Mouse (Mus musculus) frontal cortex, adult 2 months (tissue): Measurements from ENCODE around the gene Fdps. TPM values are rescaled to one million over a fixed set of nuclear protein-coding genes. Genes with fewer than 3 reads are reported as not detected.
A peak's percentile ranks its signal among the peaks of the same experiment; 100 is the strongest.
"Not testable (repeated sequence)": the region's sequence is repeated elsewhere in the genome, so short reads cannot be mapped to it uniquely, and the experiment has no call there.

Experiments
- DNase-seq, 2 experiments: peaks; one replicate each; pipeline ENCODE4 v3.0.0; 2022; ENCODE audit warnings: low spot score in 1 of 2; ENCODE audit errors: extremely low spot score in 1 of 2
- polyA plus RNA-seq: library from polyadenylated mRNA; depleted of rRNA; stranded (reverse); fragments of >200 nt; gene quantifications from 2 replicates; pipeline ENCODE4 v1.2.3, GENCODE M21; 2012

Fdps gene
- polyA plus RNA-seq, 1 experiment, result 98.5 TPM

DNA sequence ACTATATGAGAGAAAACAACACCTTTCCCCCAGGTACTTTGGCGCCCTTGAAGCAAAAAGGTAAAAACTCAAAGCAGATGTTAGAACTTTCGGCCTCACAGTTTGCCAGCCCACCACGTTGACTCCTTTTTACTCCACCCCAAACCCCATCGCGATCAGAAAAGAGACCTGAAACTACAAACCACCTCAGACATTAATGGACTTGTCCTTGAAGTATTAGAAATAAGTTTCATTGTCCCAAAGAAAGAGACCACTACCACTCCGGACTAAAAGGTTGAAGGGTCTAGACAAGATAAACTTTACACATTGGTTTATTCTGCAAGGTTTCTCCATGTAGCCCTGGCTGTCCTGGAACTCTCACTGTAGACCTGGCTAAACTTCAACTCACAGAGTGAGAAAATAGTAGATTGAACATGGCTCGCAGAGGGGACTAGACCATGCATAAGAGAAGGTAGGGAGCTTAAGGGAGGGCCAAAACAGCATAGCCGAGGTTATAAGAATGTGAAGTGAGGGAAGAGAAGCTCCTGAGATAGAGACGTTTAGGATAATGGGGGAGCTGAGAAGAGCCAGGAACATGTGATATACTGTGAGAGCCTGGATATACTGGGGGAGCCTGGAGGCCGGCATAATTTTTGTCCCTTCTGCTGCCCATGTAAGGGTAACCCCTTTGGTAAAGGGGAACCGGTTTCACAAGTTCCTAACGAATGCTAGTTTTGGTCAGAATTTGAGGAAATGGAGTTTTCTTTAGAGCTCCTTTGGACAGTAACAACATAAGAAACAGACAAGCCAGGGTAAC lies 934 bp upstream of the Fdps start:
- DNase-seq, result no peak

DNA sequence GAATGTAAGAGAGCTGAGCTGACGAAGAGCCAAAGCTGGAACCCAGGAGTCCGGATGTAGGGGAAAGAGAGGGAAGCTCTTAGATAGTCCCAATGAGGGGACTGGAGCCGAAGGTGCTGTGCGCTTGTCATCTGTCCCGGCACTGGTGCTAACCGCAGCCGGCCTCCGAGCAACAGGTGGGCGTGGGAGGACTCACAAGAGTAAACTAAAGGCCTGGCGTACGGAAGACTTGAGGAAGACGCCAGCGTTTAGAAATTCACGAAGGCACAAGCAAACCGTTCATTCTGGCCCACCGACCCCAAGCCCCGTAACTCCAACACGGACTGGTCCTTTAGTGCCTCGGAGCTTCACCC lies 324 bp downstream of the Fdps start:
- DNase-seq, result peak in 1 of 2 experiments; percentile 65

DNA sequence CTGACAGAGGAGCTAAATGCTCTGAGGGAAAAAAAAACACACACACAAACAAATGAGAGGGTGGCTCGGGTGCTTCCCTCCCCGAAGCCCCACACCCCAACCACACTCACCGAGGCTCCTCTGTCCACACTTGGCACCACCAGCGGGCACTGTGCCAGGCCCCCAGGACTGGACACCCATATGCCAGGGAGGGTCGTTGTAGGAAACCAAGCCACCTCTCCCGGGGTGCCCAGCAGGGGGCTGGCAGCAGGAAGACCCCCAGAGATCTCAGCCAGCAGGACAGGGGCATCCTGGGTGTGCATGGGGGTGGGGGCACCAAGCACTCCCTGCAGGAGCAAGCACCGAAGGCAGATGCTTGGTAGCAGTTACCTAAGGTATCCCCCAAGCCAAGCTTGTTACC lies 948 bp downstream of the Fdps start, which contains the start of gene Gm43738:
Gene Gm43738 (minus strand): TSS at position 289 of the 400 bp plus-strand sequence.
- no peak for DNase-seq

DNA sequence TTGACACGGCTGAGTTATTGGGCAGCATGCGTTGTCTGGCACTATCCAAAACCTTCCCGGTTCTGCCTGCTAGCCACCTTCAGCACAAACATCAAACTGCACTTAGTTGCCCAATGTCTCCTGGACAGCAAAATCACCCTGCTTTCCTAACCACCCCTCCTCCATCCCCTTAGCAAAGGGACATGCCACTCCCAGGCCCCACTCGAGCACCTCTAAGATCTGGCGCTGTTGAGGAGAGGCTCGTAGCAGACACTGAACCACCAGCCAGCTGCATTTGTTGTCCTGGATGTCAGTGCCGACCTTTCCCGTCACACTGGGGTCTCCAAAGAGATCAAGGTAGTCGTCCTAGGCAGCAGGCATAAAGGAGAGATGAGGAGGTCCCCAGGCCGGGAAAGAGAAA lies 7.7 kb downstream of the Fdps start:
- DNase-seq, result no peak

DNA sequence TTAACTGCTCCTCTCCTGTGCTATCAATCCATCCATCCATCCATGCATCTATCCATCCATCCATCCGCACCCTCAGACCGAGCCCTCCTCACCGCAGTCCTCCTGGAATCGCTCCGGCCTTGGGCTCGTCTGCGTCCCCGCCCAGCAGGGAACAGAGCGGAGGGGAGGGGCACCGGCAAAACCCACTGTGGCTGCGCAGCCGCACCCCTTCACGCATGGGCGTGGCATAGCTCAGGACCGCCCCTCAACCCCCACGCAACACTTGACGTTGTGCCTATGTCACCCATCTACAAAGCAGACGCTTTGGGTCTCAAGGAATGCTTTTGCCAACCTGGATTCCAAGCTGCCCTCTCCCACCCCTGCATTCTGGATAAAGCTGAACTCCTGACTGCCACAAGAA lies 8.6 kb downstream of the Fdps start, which contains the start of gene Rusc1:
Gene Rusc1 (minus strand): TSS at position 137 of the 400 bp plus-strand sequence.
- peak; percentile 91 to 96 for DNase-seq

DNA sequence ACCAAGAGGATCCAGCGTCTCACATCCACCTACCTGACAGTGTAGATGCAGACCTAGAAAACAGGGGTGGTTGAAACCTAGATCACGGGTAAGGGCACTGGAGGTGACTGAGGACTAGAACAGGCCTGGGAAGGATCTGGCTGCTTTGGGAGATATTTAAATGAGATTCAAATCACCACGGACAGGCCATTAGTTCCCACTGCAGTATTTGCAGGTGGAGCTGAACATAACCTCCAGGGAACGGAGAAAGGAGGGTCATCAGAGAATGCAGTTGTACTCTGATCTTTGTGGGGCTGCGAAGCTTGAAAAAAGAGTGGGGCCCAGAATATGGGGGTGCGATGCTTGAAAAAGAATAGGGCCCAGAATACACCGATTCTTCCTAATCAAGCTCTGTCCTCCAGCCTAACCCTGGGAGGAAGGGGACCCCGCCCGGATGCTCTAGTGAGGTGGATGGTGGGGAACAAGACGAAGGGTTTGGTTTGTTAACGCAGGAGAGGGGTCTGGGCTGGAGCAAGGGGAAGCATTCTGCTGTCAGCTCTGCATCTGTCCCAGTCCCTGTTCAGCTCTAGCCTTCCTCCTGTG lies 9.2 kb downstream of the Fdps start:
- DNase-seq, result no peak

DNA sequence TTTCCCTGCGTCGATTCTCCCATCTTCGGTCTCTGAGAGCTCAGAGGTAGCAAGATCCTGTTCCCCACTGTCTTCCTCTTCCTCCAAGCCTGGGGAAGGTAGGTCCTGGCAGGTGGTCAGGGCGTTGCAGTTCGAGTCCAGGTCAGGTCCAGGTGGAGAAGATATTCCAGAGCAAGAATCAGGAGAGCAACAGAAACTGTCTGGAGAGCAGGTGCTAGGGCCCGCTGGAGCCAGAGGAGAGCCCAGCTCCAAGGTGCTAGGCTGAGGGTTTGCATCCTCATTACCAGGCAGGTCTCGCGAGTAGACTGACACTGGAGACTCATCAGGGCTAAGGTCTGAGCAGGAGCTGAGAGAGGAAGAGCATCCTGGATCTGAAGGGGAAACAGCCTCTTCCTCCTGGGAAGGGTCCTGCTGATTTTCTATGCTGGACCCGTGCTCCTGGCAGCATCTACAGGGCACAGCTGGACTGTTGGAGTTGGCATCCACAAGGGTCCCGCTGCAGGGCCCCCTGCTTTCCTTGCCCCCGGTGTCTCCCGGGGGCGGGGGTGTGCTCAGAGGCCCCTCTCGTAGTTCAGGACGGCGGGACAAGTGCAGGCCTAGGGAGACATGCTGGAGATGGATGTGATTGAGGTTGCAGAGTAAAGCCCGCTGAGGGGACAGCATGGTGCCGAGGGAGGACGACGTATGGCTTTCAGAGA lies 9.8 kb downstream of the Fdps start:
- no peak for DNase-seq

DNA sequence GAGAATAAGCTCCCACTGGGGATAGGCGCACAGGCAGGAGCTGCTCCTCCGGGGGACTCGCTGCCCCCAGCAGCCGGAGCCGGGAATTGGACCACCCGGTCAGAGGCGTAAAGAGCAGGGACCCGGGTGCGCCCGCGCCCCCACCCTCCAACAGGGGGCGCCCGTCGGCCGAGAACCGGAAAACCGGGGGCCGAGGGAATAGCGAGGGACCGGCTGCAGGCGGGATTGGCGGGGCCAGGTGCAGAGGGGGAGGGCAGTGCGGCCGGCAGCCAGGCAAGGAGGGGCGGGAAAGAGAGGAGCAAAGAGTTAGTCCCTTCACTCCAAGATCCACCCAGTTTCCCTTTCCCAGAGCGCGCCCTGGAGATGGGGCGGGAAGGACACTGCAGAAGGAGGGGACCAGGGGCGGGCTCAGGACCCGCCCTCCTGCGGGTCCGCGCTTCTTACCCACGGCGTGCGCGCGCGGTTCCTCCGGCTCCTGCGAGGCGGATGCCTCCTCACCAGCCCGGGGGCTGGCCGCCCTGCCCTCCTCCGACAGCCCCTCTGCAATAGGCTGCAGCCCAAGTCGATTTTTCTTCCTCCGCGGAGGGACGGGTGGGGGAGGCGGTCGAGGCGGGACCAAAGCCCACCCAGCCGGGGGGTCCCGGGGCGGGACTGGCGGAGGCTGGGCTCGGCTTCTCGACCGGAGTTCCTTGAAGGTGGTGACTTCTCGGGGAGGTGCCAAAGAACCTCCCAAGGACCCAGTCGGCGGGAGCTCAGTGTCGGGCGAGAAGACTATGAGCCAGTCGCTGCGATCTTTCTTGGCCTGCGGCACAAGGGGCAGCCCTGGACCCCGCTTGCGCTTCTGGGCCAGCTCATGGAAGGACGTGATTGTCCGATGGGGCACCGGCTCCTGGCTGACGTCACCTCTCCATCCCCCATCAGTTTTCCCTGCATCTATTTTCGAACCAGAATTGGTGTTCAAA lies 10.8 kb downstream of the Fdps start:
- DNase-seq, result peak in 1 of 2 experiments; percentile 86

DNA sequence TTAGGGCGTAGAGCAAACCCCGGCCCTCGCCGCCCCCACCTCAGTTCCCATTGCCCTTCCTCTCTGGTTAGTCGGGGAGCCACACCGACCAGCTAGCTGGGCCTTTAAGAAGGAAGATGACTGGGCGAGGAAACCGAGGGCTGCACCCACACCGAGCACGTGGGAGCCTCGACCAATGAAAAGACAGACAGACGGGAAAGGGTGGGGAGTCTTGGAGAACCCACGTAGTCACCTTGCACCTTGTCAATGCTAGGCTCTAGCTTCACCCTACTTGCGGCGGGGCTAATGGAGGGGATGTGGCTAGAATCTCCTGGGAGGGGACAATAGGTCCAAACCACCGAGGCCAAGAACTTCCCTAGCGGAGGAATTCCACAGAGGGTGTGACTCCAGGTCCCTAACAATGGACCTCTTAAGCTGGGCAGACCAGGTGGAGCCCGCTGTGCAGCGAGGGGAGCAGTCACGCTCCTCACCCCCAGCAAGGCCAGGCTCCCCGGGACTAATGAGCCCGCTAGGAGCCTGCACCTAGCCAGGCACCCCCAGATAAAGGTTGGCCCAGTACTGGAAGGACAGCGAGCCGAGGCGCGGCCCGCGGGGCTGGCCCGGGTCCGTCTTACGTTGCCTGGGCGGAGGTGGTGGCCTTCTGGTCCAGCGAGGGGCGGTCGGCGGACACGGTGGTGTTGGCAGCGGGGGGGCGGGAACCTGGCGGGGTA lies 11.7 kb downstream of the Fdps start:
- DNase-seq, result peak; percentile 86 to 91

DNA sequence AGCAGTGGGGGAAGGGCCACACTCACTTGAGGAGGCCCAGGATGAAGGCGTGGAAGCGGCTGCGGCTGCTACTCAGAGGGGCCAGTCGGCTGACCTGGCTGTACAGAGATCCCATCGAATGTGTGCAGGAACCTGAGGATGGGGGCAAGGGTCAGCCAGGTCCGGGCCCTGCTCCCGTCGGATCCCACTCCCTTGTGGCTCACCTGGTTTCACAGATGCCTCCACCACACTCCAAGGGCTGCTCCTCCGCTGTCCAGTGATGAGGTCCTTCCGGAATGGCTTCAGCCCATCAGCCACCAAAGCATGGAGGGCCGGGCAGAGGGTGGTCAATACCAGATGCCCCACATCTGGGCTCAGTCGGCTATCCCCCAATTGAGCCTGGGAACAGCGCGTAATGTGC lies 12.8 kb downstream of the Fdps start:
- no peak for DNase-seq

DNA sequence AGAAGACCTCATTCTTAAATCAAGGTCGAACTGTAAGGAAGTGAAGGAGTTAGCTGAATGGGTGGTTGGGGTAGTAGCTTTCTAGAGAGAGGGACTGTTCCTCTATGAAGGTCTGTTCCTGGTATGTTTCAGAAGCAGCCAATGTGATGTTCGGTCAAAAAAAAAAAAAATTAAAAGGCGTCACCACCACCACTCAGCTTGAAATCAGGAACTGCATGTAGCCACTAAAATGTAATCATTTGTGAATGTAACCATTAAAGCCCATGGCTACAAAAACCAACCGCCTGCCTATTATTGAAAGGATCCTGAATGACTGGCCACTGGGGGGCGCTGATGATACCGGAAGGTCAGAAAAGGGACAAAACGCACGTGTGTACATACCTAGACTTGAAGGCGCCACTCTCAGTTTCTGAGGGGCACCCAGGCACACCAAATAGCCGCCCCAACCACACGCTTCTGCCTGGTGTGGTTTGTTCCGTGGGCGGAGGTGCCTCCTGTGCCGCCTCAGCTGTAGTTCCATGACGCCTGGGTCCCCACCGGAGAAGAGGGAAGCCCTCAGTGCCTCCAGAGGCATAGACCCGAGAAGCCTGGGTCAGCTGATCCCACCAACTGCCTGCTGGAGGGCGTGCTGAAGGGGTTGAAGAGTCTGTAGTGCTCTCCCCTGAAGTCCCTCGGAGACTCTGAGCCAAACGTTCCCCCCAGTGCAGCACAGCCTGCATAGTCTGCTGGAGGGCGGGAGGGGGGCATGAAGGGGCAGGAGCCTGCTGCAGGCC lies 14.2 kb downstream of the Fdps start:
- peak in 1 of 2 experiments; percentile 92 for DNase-seq

DNA sequence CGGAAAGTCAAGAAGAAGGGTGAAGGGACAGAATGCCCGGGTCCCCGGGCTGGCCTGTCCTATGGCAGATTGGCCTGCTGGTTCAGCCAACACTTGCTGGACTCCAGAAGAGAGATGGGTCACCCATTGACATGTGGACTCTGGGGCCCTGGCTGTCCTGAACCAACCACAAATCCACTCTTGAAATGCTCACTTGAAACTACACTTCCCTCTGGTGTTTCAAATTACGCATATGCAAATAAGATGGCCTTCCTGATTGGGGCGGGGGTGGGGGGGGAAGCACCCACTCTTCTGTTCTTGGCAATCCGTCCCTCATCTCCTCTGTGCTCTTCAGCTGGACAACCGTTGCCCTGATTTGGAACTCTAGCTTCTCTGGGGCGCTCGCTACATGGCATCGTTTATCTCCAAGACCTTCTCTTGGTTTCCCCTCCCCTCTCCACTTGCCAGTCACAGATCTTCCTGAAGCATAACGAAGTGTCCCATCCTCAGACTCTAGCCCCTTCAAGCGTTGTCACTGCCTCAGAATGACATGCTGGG lies 17.0 kb downstream of the Fdps start:
- no peak for DNase-seq

DNA sequence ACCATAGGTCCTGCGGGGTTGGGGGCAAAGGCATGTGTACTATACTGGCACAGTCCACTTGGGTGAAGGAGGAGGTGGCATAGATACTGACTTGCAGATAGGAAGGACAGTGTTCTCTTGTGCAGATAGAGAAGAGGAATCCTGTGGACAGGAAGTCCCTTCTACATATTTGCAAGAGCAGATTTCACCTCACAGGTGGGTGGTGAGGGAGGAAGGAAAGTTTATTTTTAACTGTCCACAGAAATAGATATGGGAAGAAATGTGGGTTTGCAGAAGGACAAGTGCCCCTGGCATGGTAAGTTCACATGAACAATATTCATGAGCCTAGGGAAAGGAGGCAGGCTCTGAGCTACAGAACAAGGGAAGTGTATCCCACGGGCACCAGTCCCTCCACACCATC lies 17.6 kb downstream of the Fdps start:
- peak in 1 of 2 experiments; percentile 41 for DNase-seq

DNA sequence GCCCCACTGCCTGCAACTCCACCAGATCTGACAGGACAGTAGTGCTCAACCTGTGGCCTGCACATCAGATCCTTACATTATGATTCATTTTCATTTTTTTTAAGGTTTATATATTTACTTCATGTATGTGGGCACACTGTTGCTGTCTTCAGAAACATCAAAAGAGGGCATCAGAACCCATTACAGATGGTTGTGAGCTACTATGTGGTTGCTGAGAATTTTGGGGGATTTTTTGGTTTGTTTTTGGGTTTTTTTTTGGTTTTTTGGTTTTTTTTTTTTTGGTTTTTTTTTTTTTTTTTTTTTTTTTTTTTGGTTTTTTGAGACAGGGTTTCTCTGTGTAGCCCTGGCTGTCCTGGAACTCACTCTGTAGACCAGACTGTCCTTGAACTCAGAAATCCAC lies 19.5 kb downstream of the Fdps start:
- DNase-seq, result not testable (repeated sequence)

DNA sequence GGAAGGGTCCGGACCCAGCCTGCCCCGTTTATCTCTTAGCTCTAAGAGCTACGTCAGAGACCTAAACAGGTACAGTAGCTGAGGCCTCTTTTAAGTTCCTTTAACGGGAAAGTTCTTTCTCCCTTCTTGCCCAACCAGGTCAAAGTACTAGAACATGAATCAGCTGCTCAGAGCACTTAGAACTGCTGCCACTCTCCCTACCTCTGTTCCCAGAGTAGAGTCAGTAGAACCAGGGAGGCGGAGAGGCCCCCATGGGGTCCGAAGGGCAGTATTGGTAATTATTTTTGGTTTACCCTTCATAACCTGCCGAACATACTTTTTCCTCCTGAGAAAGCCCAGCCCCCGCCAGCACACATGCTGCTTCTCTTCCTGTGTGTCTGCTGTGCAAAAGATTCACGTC lies 24.4 kb downstream of the Fdps start:
- DNase-seq, result no peak

DNA sequence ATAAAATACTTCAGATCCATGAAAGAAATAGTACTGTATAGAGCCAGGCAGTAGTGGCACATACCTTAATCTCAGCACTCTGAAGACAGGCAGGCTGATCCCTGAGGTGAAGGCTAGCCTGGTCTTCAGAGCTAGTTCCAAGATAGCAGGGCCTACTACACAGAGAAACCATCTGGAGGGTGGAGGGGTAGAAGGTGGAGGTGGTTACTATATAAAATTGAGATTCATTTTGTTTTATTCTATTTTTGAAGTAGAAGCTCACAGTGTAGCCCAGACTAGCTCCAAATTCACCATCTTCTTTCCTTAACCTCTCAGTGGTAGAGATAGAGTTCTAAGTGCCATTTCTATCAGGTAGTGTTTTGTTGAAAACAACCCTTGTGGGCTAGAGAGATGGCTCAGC lies 34.5 kb downstream of the Fdps start:
- DNase-seq, result peak in 1 of 2 experiments; percentile 38

DNA sequence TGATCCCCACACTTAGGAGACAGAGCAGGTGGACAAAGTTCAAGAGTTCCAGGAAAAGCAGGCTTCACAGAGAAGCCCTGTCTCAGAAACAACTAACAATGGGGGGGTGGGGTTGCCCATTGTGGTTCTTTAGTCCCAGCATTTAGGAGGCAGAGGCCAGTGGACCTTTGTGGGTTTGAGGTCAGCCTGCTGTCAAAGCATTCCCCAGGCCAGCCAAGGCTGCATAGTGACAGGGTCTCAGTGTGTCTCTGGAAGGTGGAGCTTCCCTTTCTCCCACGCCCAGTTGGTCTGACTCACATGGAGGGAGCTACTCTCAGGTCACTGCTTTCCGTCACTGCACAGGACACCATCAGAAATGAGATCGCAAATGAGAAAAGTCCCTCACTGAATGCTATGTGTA lies 40.1 kb downstream of the Fdps start:
- DNase-seq, result no peak

DNA sequence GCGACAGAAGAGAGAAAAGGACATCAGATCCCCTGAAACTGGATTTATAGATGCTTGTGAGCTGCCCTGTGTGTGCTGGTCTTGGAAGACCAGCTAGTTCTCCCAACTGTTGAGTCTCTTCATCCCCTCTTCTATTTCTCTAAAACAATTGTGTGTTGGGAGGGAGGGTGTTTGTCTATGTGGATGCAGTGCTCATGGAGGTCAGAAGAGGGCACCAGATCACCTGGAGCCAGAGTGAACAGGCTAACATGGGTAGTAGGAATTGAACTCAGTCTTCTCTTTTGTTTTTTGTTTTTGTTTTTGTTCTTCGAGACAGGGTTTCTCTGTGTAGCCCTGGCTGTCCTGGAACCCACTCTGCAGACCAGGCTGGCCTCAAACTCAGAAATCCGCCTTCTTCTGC lies 43.0 kb downstream of the Fdps start:
- peak in 1 of 2 experiments; percentile 54 for DNase-seq

DNA sequence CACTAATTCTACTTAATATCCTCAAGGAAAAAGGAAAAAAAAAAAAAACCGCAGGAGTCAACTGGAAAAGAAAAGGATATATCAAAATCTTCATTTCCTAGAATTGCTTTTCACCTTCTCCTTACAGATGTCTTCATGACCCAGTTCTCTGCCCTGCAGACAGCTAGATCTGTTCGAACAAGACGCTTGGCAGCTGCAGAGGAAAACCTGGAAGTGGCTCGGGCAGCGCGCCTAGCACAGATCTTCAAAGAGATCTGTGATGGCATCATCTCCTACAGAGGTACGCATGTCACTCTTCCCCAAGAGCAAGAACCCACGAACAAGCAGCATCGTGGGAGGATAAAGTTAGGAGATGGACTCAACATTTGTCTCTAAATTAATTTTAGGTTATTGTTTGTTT lies 43.4 kb downstream of the Fdps start:
- DNase-seq, result peak in 1 of 2 experiments; percentile 39
